Mouse (Mus musculus): Measurements from ENCODE around the gene Bcas3.

Bcas3 gene

DNA sequence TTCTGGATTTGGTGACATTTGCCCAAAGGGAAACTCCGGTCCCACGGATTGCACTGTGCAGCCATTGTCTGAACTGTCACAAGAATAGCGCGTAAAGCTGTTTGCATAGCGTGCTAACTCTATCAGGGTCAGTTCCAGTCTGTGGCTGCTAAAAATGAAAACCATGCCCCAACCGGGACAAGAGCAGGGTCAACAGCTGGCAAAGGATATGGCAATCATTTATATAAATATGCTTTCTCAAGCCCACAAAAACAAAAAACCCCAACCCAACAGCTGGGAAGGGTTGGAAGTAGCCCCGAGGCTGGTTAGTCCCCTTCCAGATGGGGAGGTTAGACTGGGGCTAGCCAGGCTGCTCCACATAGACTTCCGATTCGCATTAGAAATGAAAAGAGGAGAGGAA, 314.8 kb downstream of the Bcas3 start:
- no peak for DNase-seq (ENCODE audit: low spot score in 2 of 2)

- no peak for DNase-seq (ENCODE audit: low spot score in 2 of 2)
Observed at GRCm38 (mm10) chr11:85672881-85673475, 320.0 kb downstream of the Bcas3 start.

GRCm38 (mm10) chr11:85675244-85675643, 322.3 kb downstream of the Bcas3 start:
- DNase-seq (ENCODE audit: low spot score in 2 of 2), result no peak

- DNase-seq (ENCODE audit: low spot score in 2 of 2), result no peak
Observed at GRCm38 (mm10) chr11:85676357-85677004, 323.5 kb downstream of the Bcas3 start.

DNA sequence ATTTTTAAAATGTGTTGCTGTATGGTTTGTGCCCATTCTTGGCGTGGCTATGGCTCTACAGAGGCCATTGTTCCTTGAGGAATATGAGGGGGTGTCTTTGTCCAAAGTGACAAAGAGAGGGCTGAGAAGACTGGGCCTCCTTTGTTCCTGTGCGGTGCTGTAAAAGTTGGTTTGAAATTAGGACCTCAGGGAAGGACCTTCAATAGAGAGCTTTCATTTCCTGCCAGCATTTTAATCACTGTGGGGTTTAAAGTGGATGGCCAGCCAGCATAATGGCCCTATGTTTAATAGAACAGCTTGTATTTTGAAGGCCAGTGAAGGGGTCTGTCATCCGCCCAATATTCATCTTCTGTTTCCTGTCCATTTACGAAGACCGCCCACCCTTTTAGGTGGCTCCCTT, 325.7 kb downstream of the Bcas3 start:
- DNase-seq (ENCODE audit: low spot score in 2 of 2), result no peak

- no peak for DNase-seq (ENCODE audit: low spot score in 2 of 2)
Observed at GRCm38 (mm10) chr11:85681580-85682419, 328.8 kb downstream of the Bcas3 start.

- no peak for DNase-seq (ENCODE audit: low spot score in 2 of 2)
Observed at GRCm38 (mm10) chr11:85684981-85685380, 332.0 kb downstream of the Bcas3 start.

- DNase-seq (ENCODE audit: low spot score in 2 of 2), result no peak
Observed at GRCm38 (mm10) chr11:85687816-85688439, 335.0 kb downstream of the Bcas3 start.

DNA sequence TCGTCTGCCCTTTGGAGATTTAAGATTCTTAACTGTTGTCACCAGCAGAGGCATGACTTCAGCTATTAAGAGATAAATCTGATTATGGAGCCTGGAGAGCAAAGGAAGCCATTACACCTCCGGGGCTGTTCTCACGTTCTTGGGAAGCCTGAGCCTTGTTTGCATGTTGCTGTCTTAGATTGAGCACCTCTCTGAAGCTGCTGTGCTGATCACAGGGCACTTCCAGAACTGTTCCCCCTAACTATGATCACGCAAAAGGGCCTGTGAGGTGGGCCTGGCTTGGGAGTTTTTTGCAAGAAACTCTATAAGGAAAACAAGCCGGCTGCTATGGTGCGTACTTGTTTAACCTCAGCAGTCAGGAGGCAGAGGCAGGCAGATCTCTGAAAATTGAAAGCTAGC, 335.5 kb downstream of the Bcas3 start:
- no peak for DNase-seq (ENCODE audit: low spot score in 2 of 2)

- no peak for DNase-seq (ENCODE audit: low spot score in 2 of 2)
Observed at GRCm38 (mm10) chr11:85689226-85689625, 336.3 kb downstream of the Bcas3 start.

- DNase-seq (ENCODE audit: low spot score in 2 of 2), result no peak
Observed at GRCm38 (mm10) chr11:85691285-85691684, 338.3 kb downstream of the Bcas3 start.

- no peak for DNase-seq (ENCODE audit: low spot score in 2 of 2)
Observed at GRCm38 (mm10) chr11:85695614-85696263, 342.8 kb downstream of the Bcas3 start.

DNA sequence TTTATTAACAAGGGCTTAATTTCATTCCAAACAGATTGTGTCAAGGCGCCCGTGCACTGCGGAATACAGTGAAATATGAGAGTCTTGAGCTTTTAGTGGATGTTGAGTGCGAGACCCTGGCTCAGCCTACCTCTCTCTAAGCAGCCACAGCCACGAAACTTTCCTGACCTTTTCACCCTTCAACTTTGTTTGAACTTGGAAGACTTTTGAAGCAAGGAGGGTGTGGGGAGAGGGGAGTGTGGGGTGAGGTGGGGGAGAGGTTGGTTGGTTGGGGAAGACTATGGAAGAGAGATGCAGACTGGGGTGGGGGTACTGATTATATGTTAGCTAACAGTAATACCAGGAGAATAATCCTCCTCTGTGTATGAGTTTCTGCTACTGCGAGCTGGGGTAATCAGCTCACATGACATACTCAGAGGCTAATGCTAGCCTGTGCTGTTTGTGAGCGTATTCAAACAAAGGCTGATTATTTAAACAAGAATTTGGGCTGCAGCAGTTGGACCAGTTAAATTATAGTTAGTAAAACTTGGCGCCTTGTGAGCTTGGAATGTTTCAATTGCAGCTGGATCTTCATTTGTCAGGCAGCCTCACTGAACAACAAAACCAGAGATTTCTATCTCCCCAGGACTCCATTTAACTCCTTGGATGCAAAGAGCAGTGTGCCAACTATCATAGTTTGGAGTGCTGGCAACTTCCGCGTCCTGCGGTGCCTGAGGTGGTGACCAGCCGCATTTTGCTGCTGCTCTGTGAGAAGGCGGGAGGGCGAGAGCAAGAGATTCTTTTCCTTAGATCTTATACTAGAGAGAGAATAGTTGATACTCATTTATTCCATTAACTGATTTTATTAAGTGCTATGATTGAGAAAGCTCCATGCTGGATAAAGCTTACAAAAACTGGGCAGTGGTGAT, 343.8 kb downstream of the Bcas3 start:
- no peak for DNase-seq (ENCODE audit: low spot score in 2 of 2)

DNA sequence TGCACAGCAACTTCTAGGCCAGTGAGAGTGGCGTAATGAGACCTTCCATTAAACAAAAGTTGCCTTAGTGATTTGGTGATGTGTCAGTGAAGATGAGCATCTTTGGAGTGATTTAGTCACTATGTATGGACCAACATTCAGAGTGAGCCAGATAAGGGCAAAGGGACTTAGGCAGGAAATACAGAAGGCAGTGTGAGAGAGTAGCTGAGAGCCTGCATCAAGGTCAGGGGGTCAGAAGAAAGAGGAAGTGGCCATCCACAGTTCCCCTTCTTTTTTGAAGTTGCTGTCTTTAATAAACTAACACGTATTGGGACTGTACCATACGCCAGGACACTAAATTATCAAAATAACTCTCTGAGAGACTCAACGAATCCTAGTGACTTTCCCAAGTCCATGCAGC, 344.5 kb downstream of the Bcas3 start:
- no peak for DNase-seq (ENCODE audit: low spot score in 2 of 2)

DNA sequence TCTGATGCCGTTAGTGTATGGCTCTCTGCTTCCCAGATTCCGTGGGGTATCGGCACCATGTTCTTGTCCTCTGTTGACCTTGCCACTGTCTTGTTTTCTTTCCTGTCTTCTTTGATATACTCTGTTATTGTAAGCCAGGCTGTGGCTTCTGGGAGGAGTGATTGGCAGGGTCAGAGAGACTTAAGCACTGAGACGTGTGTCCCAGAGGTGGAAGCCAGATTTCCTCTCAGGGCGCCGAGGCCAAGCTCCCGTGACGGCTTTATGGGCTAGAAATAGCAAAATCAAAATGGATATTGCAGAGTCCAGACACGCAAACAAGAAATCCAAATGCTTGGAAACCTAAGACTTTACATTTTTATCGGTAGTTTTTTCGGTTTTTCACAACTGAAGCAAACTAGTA, 345.3 kb downstream of the Bcas3 start:
- DNase-seq (ENCODE audit: low spot score in 2 of 2), result no peak

DNA sequence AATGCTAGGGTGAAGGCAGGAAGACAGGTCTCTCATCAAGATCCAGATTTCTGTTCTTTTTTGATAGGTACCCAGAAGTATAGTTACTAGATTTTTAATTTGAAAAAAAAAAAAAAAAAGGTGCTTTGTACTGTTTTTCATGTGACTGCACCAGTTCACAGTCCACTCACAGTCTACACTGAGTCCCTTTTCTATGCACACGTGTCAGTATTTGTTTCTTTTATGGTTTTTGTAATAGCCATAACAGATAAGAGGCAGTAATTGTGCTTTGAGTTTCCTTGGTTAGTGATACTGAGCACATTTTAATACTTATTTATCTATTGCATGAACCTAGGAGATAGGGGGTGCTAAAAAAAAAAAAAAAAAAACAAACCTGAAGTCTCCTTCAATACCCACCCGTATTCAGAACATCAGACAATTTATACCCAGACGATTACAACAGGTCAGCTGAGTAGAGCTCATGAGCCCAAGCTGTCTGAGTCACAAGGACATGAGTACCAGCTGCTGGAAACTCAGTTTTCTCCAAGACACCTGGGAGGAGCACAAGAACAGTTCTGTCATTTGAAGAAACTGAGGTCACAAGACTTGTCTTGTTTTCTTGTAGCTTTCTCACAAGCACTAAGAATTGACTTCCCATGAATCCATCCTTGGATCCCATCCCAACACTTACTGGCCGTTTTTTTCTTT, 351.2 kb downstream of the Bcas3 start:
- DNase-seq (ENCODE audit: low spot score in 2 of 2), result no peak

GRCm38 (mm10) chr11:85706630-85707029, 353.7 kb downstream of the Bcas3 start:
- DNase-seq (ENCODE audit: low spot score in 2 of 2), result no peak

DNA sequence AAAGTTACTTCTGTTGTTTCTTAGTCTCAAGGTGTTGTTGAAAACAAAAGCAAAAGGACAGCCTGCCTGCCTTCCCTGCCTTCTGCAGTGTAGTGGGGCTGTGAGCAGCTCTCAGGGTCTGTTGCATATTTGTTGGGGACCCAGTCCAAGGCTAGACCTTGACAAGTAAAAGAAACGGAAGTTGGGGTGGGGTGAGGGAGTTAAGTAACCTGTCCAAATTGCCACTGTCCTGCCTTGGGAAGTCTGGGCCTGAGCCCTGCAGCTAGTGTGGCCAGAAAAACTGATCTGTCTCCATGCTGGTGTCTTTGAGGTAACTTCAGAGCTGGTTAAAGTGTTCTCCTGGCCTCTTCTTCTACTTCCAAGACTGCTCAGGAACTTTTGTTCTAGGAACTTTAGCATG, 354.5 kb downstream of the Bcas3 start:
- DNase-seq (ENCODE audit: low spot score in 2 of 2), result no peak

- DNase-seq (ENCODE audit: low spot score in 2 of 2), result no peak
Observed at GRCm38 (mm10) chr11:85709147-85709546, 356.2 kb downstream of the Bcas3 start.

DNA sequence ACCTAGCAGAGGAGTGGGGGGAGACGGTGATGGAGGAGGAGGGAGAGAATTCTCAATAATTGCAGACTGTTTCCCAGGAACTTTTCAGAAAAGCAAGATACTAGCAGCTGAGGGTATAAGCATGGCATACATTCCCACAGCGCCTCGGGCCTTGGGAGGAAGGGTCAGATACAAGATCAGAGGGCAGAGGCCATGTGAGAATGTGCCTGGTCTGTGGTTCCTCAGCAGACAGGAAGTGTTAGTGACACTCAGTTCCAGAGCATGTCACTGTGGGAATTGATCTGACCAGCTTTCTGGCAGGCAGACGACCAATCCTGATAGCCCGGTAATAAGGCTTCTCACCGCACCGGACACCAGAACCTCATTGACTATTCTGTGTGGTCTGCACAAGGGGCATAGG, 357.2 kb downstream of the Bcas3 start:
- DNase-seq (ENCODE audit: low spot score in 2 of 2), result no peak
